Mouse (Mus musculus) urinary bladder, adult 2 months (tissue): Measurements from ENCODE around the gene Hic2. TPM values are rescaled to one million over a fixed set of nuclear protein-coding genes. Genes with fewer than 3 reads are reported as not detected.
"Not testable (repeated sequence)": the region's sequence is repeated elsewhere in the genome, so short reads cannot be mapped to it uniquely, and the experiment has no call there.

Source experiments
- DNase-seq: peaks from one replicate; pipeline ENCODE4 v3.0.0; 2022; ENCODE audit warnings: low spot score
- polyA plus RNA-seq: library from polyadenylated mRNA; depleted of rRNA; stranded (reverse); fragments of >200 nt; gene quantifications from 2 replicates; pipeline ENCODE4 v1.2.3, GENCODE M21; 2012; rRNA removed

Gene Hic2
- polyA plus RNA-seq: 3.5 and 4.7 TPM in 2 replicates

GRCm38 (mm10) chr16:17232794-17233701, at the start of gene Hic2:
TSS of gene Hic2 (plus strand) at chr16:17233572.
- peak; percentile 91 for DNase-seq

DNA sequence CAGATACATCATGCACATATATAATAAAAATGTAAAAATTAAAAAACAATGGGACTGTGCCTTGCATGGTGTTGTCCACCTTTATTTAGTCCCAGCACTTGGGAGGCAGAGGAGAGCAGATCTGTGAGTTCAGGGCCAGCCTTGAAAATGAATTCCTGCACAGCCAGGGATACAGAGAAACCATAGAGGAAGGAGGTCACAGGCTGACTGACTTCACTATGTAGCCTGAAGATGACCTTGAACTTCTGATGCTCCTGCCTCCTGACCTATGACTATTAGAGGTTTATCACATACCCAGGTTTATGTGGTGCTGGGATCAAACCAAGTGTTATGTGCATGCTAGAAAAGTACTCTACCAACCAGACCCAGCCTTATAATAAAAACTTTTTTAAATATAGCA, 47.9 kb upstream of the Hic2 start:
- no peak for DNase-seq

DNA sequence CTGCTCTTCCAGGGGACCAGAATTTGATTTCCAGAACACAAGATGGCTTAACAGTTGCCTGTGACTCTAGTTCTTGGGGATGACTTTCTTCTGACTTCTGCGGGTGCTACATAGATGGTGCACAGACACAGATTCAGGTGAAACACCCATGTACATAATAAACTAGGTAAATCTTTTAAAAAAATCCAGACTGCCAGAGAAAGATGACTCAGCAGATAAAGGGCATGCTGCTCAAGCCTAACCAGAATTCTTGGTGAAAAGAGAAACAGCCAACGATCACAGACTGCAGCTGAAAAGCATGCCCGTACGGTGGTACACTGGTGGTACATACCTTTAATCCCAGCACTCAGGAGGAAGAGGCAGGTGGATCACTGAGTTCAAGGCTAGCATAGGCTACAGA, 39.5 kb upstream of the Hic2 start:
- no peak for DNase-seq

- DNase-seq: no peak
Observed at GRCm38 (mm10) chr16:17200121-17200952, 33.0 kb upstream of the Hic2 start.

DNA sequence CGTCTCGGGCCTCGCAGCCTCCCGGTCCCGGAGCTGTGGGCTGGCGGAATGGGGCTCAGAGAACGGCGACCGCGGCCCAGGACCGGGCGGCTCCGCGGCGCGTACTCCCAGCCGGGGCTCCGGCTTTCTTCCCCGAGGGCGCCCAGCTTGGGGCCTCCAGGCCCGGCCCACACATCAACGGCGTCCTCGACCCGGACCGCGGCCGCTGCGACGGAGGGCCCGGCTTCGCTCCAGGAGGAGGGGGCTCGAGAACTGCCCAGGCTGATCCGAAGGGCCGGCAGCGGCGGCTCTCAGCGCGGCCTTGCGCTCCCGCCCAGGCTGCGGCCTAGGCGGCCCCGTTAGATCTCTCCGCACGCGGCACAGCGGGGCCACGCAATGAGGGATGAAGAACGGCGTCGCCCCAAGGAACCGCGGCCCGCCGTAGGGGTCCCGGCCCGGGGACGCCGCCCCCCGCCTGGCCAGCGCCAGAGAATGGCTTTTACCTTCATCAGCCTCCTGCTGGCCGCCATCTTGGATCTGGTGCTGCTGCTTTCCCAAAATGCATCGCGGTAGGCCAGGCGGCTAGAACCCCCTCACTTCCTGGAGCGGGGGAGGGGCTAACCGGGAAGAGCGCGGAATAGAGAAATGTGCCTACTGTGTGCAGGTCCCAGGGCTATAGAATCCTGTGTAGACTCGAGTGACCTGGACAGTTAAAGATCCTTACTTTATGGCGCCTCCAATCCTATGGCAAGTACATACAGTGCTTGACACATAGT, 32.2 kb upstream of the Hic2 start:
- peak; percentile 72 for DNase-seq

DNA sequence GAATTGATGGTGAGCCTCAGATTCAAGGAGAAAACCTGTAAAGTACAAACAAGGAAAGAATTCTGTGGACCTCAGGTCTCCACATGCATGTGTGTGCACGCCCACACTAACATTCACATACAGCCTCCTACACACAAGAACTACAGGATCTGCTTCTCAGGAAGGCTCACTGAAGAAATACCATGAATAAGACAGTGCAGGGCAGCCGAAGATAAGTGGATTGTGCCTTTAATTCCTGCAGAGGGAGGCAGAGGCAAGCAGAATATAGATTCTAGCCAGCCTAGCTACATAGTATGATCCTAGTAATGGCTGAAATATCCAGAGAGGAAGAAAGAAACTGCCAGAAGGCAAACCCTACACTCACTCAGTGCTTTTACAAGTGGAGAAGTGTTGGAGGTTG, 31.4 kb upstream of the Hic2 start:
- DNase-seq: no peak

GRCm38 (mm10) chr16:17202549-17202948, 30.8 kb upstream of the Hic2 start, which contains the start of gene Ube2l3:
TSS of gene Ube2l3 (minus strand) at chr16:17202649.
- no peak for DNase-seq

- no peak for DNase-seq
Observed at GRCm38 (mm10) chr16:17204990-17205389, 28.4 kb upstream of the Hic2 start.

DNA sequence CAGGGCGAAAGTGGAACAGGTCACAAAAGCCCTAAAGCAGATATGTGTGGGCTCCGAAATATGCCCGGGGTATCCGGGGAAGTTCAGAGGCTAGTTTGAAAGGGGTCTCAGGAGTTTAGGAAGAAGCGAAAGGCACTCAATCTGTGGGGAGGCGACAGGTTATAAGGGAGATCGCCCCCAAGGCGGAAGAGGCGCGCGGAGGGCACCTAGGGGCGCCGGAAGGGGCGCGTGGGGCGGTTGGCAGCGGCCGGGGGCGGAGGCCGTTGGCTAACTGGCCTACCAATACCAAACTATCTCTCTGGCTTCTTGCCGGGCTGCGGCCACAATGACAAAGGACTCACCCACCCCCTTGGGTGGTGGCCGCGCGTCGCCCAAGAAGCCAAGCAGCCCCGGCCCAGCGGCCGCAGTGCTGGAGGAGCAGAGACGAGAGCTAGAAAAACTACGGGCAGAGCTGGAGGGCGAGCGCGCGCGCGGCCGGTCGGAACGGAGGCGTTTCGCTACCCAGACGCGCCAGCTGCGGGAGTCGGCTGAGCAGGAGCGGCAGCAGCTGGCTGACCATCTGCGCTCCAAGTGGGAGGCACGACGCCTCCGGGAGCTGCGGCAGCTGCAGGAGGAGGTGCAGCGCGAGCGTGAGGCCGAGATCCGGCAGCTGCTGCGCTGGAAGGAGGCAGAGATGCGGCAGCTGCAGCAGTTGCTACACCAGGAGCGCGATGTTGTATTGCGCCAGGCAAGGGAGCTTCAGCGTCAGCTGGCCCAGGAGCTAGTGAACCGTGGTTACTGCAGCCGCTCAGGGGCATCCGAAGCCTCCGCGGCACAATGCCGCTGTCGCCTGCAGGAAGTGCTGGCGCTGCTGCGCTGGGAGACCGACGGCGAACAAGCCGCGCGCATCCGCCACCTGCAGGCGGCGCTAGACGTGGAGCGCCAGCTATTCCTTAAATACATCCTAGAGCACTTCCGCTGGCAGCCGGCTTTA, 24.7 kb upstream of the Hic2 start, which contains the start of gene Rimbp3:
Gene Rimbp3, plus strand, starts transcription at position 215 of the 973 bp plus-strand sequence.
- peak; percentile 79 for DNase-seq

DNA sequence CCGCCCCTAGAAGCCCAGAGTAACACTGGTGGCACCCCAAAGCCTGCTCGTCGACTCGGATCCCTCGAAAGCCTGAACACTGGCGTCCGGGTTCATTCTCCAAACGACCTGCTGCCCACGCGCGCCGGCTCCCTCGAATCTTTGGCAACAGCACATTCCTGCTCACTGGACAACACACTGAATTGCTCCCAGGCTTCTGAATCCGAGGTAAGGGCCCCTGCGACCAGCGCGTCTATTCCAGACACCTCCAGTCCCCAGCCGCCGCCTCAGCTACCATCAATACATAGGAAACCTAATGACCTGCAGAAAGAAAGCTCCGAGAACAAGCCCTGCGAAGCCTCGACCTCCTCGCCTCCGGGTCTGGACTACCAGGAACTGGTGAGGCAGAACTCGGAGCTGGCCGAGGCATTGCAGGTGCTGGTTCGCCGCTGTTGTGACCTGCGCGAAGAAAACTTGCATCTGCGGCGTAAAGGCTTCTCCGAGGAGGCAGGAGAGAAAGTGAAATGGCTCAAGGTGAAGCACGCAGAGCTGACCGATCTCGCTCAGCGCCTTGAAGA, 23.9 kb upstream of the Hic2 start:
- DNase-seq: no peak

DNA sequence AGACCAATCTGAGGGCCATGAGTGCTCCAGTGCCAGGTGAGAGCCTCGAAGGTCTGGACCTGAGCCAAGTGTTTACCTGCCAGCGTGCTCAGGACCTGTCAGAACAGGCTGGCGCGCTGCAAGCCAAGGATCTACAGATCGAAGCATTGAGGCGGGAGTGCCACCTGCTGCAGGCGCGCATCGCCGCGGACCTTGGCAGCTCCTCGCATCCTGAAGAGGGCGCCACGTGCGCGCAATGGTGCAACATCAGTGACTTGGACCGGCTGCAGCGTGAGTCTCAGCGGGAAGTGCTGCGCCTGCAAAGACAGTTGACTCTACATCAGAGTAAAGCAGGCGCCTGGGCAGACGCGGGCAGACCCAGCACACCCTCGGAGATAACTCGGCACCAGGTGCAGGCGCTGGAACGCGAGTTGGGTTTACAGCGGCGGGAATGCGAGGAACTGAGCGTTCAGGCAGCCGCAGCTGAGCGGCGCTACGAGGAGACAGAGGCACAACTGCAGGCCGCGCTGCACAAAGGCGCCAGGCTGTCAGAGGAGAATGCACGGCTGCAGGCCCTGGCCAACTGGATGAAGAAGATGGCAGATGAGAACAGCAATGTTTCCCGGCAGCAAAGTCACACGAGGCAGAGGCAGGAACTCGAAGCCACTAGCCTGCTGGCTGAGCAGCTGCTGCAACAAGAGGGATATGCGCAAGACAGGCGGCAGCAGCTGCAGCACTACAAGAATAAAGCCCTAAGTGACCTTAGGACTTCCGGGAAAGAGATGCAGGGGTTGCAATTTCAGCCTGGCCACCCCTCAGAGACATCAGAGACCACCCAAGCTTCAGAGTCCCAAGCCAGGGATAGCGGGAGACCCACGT, 23.2 kb upstream of the Hic2 start:
- DNase-seq: peak; percentile 88

DNA sequence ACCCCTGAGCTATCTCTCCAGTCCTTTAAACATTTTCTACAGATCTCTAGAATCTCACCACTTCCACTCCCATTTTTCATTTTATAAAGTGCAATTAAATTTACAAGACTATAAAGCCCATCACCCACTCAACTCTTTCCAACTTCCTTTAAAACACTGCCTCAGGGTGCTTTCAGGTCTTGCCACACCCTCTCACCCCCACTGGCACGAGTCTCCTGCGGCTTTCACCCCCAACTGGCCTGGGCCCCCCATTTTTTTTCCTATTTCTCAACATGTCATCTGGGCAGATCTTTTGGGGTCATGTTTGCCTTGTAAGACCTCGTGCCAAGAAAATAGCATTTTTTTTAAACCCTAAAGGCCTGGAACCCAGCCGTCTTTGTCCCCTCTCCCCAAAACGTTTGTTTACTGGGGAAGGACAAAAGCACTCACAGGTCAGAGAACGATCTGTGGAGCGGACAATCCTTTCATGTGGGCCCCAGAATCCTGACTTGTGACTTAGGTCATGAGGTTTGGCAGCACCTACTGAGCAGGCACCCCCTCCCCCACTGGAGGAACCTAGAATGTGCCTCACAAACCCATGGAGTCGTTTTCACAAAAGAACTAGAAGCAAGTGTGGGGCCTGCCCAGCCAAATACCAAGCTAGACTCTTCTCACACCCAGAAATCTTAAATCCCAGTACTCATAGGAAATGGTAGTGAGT, 16.3 kb upstream of the Hic2 start:
- no peak for DNase-seq

- DNase-seq: no peak
Observed at GRCm38 (mm10) chr16:17220127-17220733, 13.1 kb upstream of the Hic2 start.

DNA sequence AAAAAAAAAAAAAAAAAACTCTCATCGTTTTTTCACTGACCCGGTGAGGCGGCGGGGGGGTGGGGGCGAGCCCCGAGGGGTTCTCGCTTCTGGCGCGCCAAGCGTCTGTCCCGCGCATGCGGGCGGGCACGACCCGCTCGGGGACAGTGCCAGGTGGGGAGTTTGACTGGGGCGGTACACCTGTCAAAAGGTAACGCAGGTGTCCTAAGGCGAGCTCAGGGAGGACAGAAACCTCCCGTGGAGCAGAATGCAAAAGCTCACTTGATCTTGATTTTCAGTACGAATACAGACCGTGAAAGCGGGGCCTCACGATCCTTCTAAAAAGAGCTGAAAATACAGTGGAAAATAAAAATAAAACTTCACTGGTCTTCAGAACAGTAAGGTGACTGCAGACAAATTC, 11.2 kb upstream of the Hic2 start:
- peak; percentile 100 for DNase-seq

DNA sequence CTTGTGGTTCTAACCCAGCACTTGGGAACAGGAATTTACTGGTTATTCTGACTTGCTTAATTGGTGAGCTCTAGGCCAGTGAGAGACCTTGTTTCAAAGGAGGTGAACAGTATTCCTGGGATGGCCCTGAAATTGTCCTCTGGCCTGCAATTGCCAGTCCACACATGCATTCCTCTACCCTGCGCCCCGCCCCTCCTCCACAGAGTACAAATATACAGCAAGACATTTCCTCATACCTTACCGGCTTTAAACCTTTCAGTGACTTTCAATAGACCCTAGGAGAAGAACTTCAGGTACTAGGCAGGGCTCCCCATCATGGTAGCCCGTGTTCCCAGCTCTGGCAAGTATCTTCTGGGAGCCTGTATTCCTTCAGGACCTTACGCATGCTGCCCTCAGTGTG, 7.8 kb upstream of the Hic2 start:
- peak; percentile 23 for DNase-seq

DNA sequence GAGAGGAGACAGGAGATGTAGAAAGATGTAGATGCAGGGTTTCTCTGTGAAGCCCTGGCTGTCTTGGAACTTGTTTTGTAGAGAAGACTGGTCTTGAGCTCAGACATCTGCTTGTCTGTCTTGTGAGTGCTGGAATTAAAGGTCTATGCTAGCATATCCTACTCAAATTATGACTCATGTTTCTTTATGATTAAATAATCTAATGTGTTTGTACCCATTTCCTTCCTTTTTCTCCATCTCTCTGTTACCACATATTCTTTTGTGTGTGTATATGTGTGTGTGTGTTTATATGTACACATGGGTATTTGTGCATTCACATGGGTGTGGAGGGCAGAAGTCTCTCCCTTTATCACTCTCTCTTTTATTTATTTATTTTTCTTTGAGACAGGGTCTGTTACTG, 6.9 kb upstream of the Hic2 start:
- no peak for DNase-seq

GRCm38 (mm10) chr16:17231523-17231922, 1.8 kb upstream of the Hic2 start:
- DNase-seq: not testable (repeated sequence)
